Mouse (Mus musculus) midbrain, embryonic 11.5 days (tissue): ENCODE results near the gene Tnik. TPM values are rescaled to one million over a fixed set of nuclear protein-coding genes. Genes with fewer than 3 reads are reported as not detected.

Source experiments
- ATAC-seq: fragments of 200-750 bp; cut with Nextera tagmentation; 2 replicates; pipeline ENCODE4 v1.8.0; 2017; ENCODE audit warnings: moderate TSS enrichment, moderate library complexity; ENCODE audit not compliant: low FRiP score
- DNase-seq: peaks from one replicate; pipeline ENCODE4 v3.0.0; 2015; ENCODE audit warnings: low spot score; ENCODE audit errors: missing footprints
- H3K27ac ChIP-seq: fragments of 300-500 bp; sonication (generic); 2 replicates; pipeline ENCODE4 v1.5.1; 2014; ENCODE audit warnings: low read depth, low read length
- H3K27me3 ChIP-seq: fragments of 300-500 bp; sonication (generic); 2 replicates; pipeline ENCODE4 v1.6.1; 2014; ENCODE audit warnings: mild to moderate bottlenecking, low read length, moderate library complexity, mixed read lengths; ENCODE audit not compliant: control insufficient read depth, insufficient read depth
- H3K36me3 ChIP-seq: fragments of 300-500 bp; sonication (generic); 2 replicates; pipeline ENCODE4 v1.6.1; 2014; ENCODE audit warnings: mild to moderate bottlenecking, low read length, moderate library complexity, mixed read lengths; ENCODE audit not compliant: control insufficient read depth, insufficient read depth
- H3K4me1 ChIP-seq: fragments of 300-500 bp; sonication (generic); 2 replicates; pipeline ENCODE4 v1.6.1; 2014; ENCODE audit warnings: low read length; ENCODE audit not compliant: control insufficient read depth, insufficient read depth
- H3K4me2 ChIP-seq: fragments of 300-500 bp; sonication (generic); 2 replicates; pipeline ENCODE4 v1.6.1; 2014; ENCODE audit warnings: mild to moderate bottlenecking, moderate library complexity
- H3K4me3 ChIP-seq: fragments of 300-500 bp; sonication (generic); 2 replicates; pipeline ENCODE4 v1.5.1; 2014; ENCODE audit warnings: low read depth, low read length
- H3K9ac ChIP-seq: fragments of 300-500 bp; sonication (generic); 2 replicates; pipeline ENCODE4 v1.6.1; 2014; ENCODE audit warnings: low read length
- H3K9me3 ChIP-seq: fragments of 300-500 bp; sonication (generic); 2 replicates; pipeline ENCODE4 v1.6.1; 2016; ENCODE audit warnings: low read length; ENCODE audit not compliant: control insufficient read depth
- WGBS: fragments of 180-500 bp; shearing (Covaris S2); extraction: QIAGEN DNeasy Blood & Tissue Kit; methylation state at CpG from one replicate; pipeline ENCODE4 v1.1.7; 2014; 5-methylcytosine and 5-hydroxymethylcytosine counted together
- polyA plus RNA-seq: library from polyadenylated mRNA; unstranded; fragments of >200 nt; fragmentation: Nextera tagmentation; extraction: Ambion mirVana; gene quantifications from 2 replicates; pipeline ENCODE4 v1.2.1, GENCODE M21; 2014

Tnik gene
- polyA plus RNA-seq, 1 experiment from 2014 or later = 21.2 TPM

GRCm38 (mm10) chr3:28447950-28448349 lies 184.9 kb downstream of the Tnik start:
- Histone ChIP-seq H3K9ac (no peak overlapping the region), H3K4me2 (no peak overlapping the region), H3K9me3 (peaks cover 4% of the 10 kb centered on the region; the same call in 1 of the 2 replicates), H3K27me3 (no peaks in the 10 kb centered on the region), H3K4me1 (no peaks in the 10 kb centered on the region), H3K36me3 (no peaks in the 10 kb centered on the region), H3K4me3 (no peak overlapping the region), H3K27ac (no peak overlapping the region)
- ATAC-seq = no peak
- no peak for DNase-seq
- 85% methylated on average over 4 of the region's 4 CpGs for WGBS

GRCm38 (mm10) chr3:28453458-28453857 lies 190.4 kb downstream of the Tnik start:
- H3K36me3 ChIP-seq = no peaks in the 10 kb centered on the region
- 91% methylated on average over 3 of the region's 3 CpGs for WGBS
- no peak overlapping the region for H3K27ac ChIP-seq
- H3K4me1 ChIP-seq = no peaks in the 10 kb centered on the region
- no peaks in the 10 kb centered on the region for H3K27me3 ChIP-seq
- H3K9me3 ChIP-seq = no peaks in the 10 kb centered on the region
- DNase-seq (no peak), ATAC-seq (no peak)
- H3K4me2 ChIP-seq = no peak overlapping the region
- H3K9ac ChIP-seq = no peak overlapping the region
- no peak overlapping the region for H3K4me3 ChIP-seq

- ATAC-seq (no peak), DNase-seq (no peak)
- no peak overlapping the region for H3K4me3 ChIP-seq
- H3K9me3 ChIP-seq = no peaks in the 10 kb centered on the region
- H3K27me3 ChIP-seq = no peaks in the 10 kb centered on the region
- H3K27ac ChIP-seq = no peak overlapping the region
- no peak overlapping the region for H3K4me2 ChIP-seq
- H3K36me3 ChIP-seq = no peaks in the 10 kb centered on the region
- 79% methylated on average over 8 of the region's 8 CpGs for WGBS
- no peak overlapping the region for H3K9ac ChIP-seq
- H3K4me1 ChIP-seq = no peaks in the 10 kb centered on the region
Observed at GRCm38 (mm10) chr3:28456842-28457241, 193.8 kb downstream of the Tnik start.

GRCm38 (mm10) chr3:28457517-28457916 lies 194.5 kb downstream of the Tnik start:
- ATAC-seq (no peak), DNase-seq (no peak)
- H3K9me3 ChIP-seq = no peaks in the 10 kb centered on the region
- H3K4me3 ChIP-seq = no peak overlapping the region
- no peaks in the 10 kb centered on the region for H3K27me3 ChIP-seq
- no peak overlapping the region for H3K4me2 ChIP-seq
- 86% methylated on average over 2 of the region's 2 CpGs for WGBS
- H3K36me3 ChIP-seq = no peaks in the 10 kb centered on the region
- H3K27ac ChIP-seq = no peak overlapping the region
- H3K9ac ChIP-seq = no peak overlapping the region
- no peaks in the 10 kb centered on the region for H3K4me1 ChIP-seq

- Histone ChIP-seq H3K36me3 (no peaks in the 10 kb centered on the region), H3K27me3 (no peaks in the 10 kb centered on the region), H3K27ac (no peak overlapping the region), H3K9me3 (no peaks in the 10 kb centered on the region), H3K4me3 (no peak overlapping the region), H3K9ac (no peak overlapping the region), H3K4me1 (no peaks in the 10 kb centered on the region), H3K4me2 (no peak overlapping the region)
- no peak for DNase-seq
- 91% methylated on average over 4 of the region's 4 CpGs for WGBS
- no peak for ATAC-seq
Observed at GRCm38 (mm10) chr3:28466688-28467087, 203.7 kb downstream of the Tnik start.

GRCm38 (mm10) chr3:28467148-28467754 lies 204.2 kb downstream of the Tnik start:
- H3K27ac ChIP-seq = no peak overlapping the region
- DNase-seq (no peak), ATAC-seq (no peak)
- no peaks in the 10 kb centered on the region for H3K4me1 ChIP-seq
- H3K9ac ChIP-seq = no peak overlapping the region
- no peaks in the 10 kb centered on the region for H3K27me3 ChIP-seq
- H3K4me2 ChIP-seq = no peak overlapping the region
- H3K36me3 ChIP-seq = no peaks in the 10 kb centered on the region
- H3K4me3 ChIP-seq = no peak overlapping the region
- H3K9me3 ChIP-seq = no peaks in the 10 kb centered on the region
- WGBS = 68% methylated on average over 1 of the region's 1 CpGs

GRCm38 (mm10) chr3:28467871-28468285 lies 204.9 kb downstream of the Tnik start:
- H3K9ac ChIP-seq = no peak overlapping the region
- H3K4me1 ChIP-seq = no peaks in the 10 kb centered on the region
- DNase-seq (no peak), ATAC-seq (no peak)
- no peaks in the 10 kb centered on the region for H3K9me3 ChIP-seq
- no peaks in the 10 kb centered on the region for H3K27me3 ChIP-seq
- no peak overlapping the region for H3K4me3 ChIP-seq
- H3K36me3 ChIP-seq = no peaks in the 10 kb centered on the region
- no peak overlapping the region for H3K27ac ChIP-seq
- WGBS = 84% methylated on average over 4 of the region's 4 CpGs
- no peak overlapping the region for H3K4me2 ChIP-seq

GRCm38 (mm10) chr3:28473439-28473838 lies 210.4 kb downstream of the Tnik start:
- Histone ChIP-seq H3K4me2 (no peak overlapping the region), H3K27ac (no peak overlapping the region), H3K4me3 (no peak overlapping the region), H3K36me3 (no peaks in the 10 kb centered on the region), H3K9ac (no peak overlapping the region), H3K4me1 (no peaks in the 10 kb centered on the region), H3K27me3 (no peaks in the 10 kb centered on the region), H3K9me3 (no peaks in the 10 kb centered on the region)
- ATAC-seq = no peak
- WGBS = 68% methylated on average over 1 of the region's 1 CpGs
- peak; percentile 21 for DNase-seq

GRCm38 (mm10) chr3:28477373-28477772 lies 214.4 kb downstream of the Tnik start:
- DNase-seq = peak; percentile 26
- ATAC-seq = no peak
- no peaks in the 10 kb centered on the region for H3K36me3 ChIP-seq
- H3K9ac ChIP-seq = no peak overlapping the region
- 88% methylated on average over 2 of the region's 2 CpGs for WGBS
- H3K4me3 ChIP-seq = no peak overlapping the region
- H3K27me3 ChIP-seq = no peaks in the 10 kb centered on the region
- H3K9me3 ChIP-seq = no peaks in the 10 kb centered on the region
- H3K4me2 ChIP-seq = no peak overlapping the region
- H3K4me1 ChIP-seq = no peaks in the 10 kb centered on the region
- H3K27ac ChIP-seq = no peak overlapping the region
